Mouse (Mus musculus): ENCODE data around the gene Coa5.

GRCm38 (mm10) chr1:37386448-37386971 lies 43.4 kb downstream of the Coa5 start:
- no peak for TF ChIP-seq CTCF (IDR thresholded peaks at IDR 0.05; ENCODE audit: low read depth, low read length)
- no peak for TF ChIP-seq POLR2A (IDR thresholded peaks at IDR 0.05; ENCODE audit: extremely low read depth, insufficient read depth, low read length)
